Mouse (Mus musculus) kidney, embryonic 14.5 days (tissue): Measurements from ENCODE around the gene Aldh6a1. TPM values are rescaled to one million over a fixed set of nuclear protein-coding genes. Genes with fewer than 3 reads are reported as not detected.

Experiments
- ATAC-seq: fragments of 200-750 bp; cut with Nextera tagmentation; 2 replicates; pipeline ENCODE4 v1.8.0; 2017; ENCODE audit warnings: moderate number of reproducible peaks, mild to moderate bottlenecking, moderate TSS enrichment, moderate library complexity; ENCODE audit not compliant: low FRiP score, low TSS enrichment
- H3K27ac ChIP-seq: fragments of 300-500 bp; sonication (generic); 2 replicates; pipeline ENCODE4 v1.5.1; 2014; ENCODE audit warnings: low read depth, mild to moderate bottlenecking, low read length, moderate library complexity, mixed read lengths
- H3K27me3 ChIP-seq: fragments of 300-500 bp; sonication (generic); 2 replicates; pipeline ENCODE4 v1.6.1; 2014; ENCODE audit warnings: mild to moderate bottlenecking, low read length; ENCODE audit not compliant: control insufficient read depth, insufficient read depth
- H3K36me3 ChIP-seq: fragments of 300-500 bp; sonication (generic); 2 replicates; pipeline ENCODE4 v1.6.1; 2014; ENCODE audit warnings: low read length, mixed read lengths; ENCODE audit not compliant: control insufficient read depth, insufficient read depth
- H3K4me1 ChIP-seq: fragments of 300-500 bp; sonication (generic); 2 replicates; pipeline ENCODE4 v1.6.1; 2014; ENCODE audit warnings: low read length, mixed read lengths; ENCODE audit not compliant: control insufficient read depth, insufficient read depth
- H3K4me2 ChIP-seq: fragments of 300-500 bp; sonication (generic); replicated peaks from 2 replicates; pipeline ENCODE4 v1.6.1; 2014; ENCODE audit warnings: low read depth, mild to moderate bottlenecking, low read length
- H3K4me3 ChIP-seq: fragments of 300-500 bp; sonication (generic); 2 replicates; pipeline ENCODE4 v1.5.1; 2014; ENCODE audit warnings: mild to moderate bottlenecking, low read length
- H3K9ac ChIP-seq: fragments of 300-500 bp; sonication (generic); 2 replicates; pipeline ENCODE4 v1.6.1; 2014; ENCODE audit warnings: low read depth, mild to moderate bottlenecking, low read length, moderate library complexity
- H3K9me3 ChIP-seq: fragments of 300-500 bp; sonication (generic); 2 replicates; pipeline ENCODE4 v1.6.1; 2016; ENCODE audit warnings: low read length; ENCODE audit not compliant: control insufficient read depth
- WGBS: fragments of 180-500 bp; shearing (Covaris S2); extraction: QIAGEN DNeasy Blood & Tissue Kit; methylation state at CpG from one replicate; pipeline ENCODE4 v1.1.7; 2014; 5-methylcytosine and 5-hydroxymethylcytosine counted together
- polyA plus RNA-seq: library from polyadenylated mRNA; unstranded; fragments of >200 nt; fragmentation: Nextera tagmentation; extraction: Ambion mirVana; gene quantifications from 2 replicates; pipeline ENCODE4 v1.2.1, GENCODE M21; 2014

Aldh6a1 gene
- polyA plus RNA-seq, result 25.0 and 50.2 TPM in 2 replicates

- H3K4me2 ChIP-seq, result peak within 1 kb of the TSS; percentile 71
- H3K27me3 ChIP-seq, result no peaks in the 10 kb centered on the region
- H3K9ac ChIP-seq, result peak within 1 kb of the TSS; percentile 67
- H3K27ac ChIP-seq, result peak within 1 kb of the TSS; percentile 33
- WGBS, result under 1% methylated on average over 49 of the region's 49 CpGs
- H3K4me1 ChIP-seq, result 0 out of 2 replicates have a peak, but pooled peaks cover 3% of the 10 kb centered on the region
- peak within 1 kb of the TSS; percentile 65 for H3K4me3 ChIP-seq
- no peaks in the 10 kb centered on the region for H3K9me3 ChIP-seq
- peak; percentile 99 for ATAC-seq
- no peaks in the 10 kb centered on the region for H3K36me3 ChIP-seq
Measured at GRCm38 (mm10) chr12:84450718-84451646, at the start of gene Aldh6a1, which contains the start of gene Lin52. Aldh6a1 (minus strand) TSS chr12:84451004. Lin52 (plus strand) TSS chr12:84451422.

- Histone ChIP-seq H3K9me3 (no peaks in the 10 kb centered on the region), H3K27ac (no peak overlapping the region), H3K4me3 (no peak overlapping the region), H3K27me3 (no peaks in the 10 kb centered on the region), H3K4me1 (no peaks in the 10 kb centered on the region), H3K4me2 (no peak overlapping the region), H3K9ac (no peak overlapping the region), H3K36me3 (no peaks in the 10 kb centered on the region)
- WGBS, result 96% methylated on average over 1 of the region's 1 CpGs
- no peak for ATAC-seq
Measured at GRCm38 (mm10) chr12:84496795-84497194, 46.0 kb upstream of the Aldh6a1 start.

- H3K4me1 ChIP-seq, result peaks cover 8% of the 10 kb centered on the region; the same call in 1 of the 2 replicates
- no peaks in the 10 kb centered on the region for H3K9me3 ChIP-seq
- H3K4me2 ChIP-seq, result no peak overlapping the region
- H3K36me3 ChIP-seq, result no peaks in the 10 kb centered on the region
- no peak overlapping the region for H3K9ac ChIP-seq
- no peak overlapping the region for H3K4me3 ChIP-seq
- WGBS, result 10% methylated on average over 8 of the region's 8 CpGs
- H3K27me3 ChIP-seq, result no peaks in the 10 kb centered on the region
- H3K27ac ChIP-seq, result no peak overlapping the region
- peak; percentile 62; the same call in 1 of the 2 replicates for ATAC-seq
Measured at GRCm38 (mm10) chr12:84487324-84488056, 36.7 kb upstream of the Aldh6a1 start.

- no peaks in the 10 kb centered on the region for H3K9me3 ChIP-seq
- peaks cover 8% of the 10 kb centered on the region; the same call in 1 of the 2 replicates for H3K4me1 ChIP-seq
- no peaks in the 10 kb centered on the region for H3K36me3 ChIP-seq
- no peaks in the 10 kb centered on the region for H3K27me3 ChIP-seq
- no peak overlapping the region for H3K27ac ChIP-seq
- no peak overlapping the region for H3K4me3 ChIP-seq
- H3K9ac ChIP-seq, result no peak overlapping the region
- WGBS, result 32% methylated on average over 14 of the region's 14 CpGs
- ATAC-seq, result peak; percentile 76
- H3K4me2 ChIP-seq, result no peak overlapping the region
Measured at GRCm38 (mm10) chr12:84482778-84483585, 32.2 kb upstream of the Aldh6a1 start.

- Histone ChIP-seq H3K4me2 (no peak overlapping the region), H3K9ac (no peak overlapping the region), H3K4me1 (no peaks in the 10 kb centered on the region), H3K27me3 (no peaks in the 10 kb centered on the region), H3K9me3 (no peaks in the 10 kb centered on the region), H3K36me3 (no peaks in the 10 kb centered on the region), H3K27ac (no peak overlapping the region), H3K4me3 (no peak overlapping the region)
- ATAC-seq, result no peak
- WGBS, result 33% methylated on average over 2 of the region's 2 CpGs
Measured at GRCm38 (mm10) chr12:84481251-84481650, 30.4 kb upstream of the Aldh6a1 start.

- no peak overlapping the region for H3K9ac ChIP-seq
- 0 out of 2 replicates have a peak, but pooled peaks cover 2% of the 10 kb centered on the region for H3K36me3 ChIP-seq
- H3K4me1 ChIP-seq, result no peaks in the 10 kb centered on the region
- WGBS, result 74% methylated on average over 7 of the region's 7 CpGs
- ATAC-seq, result no peak
- no peak overlapping the region for H3K27ac ChIP-seq
- no peak overlapping the region for H3K4me2 ChIP-seq
- H3K4me3 ChIP-seq, result no peak overlapping the region
- H3K9me3 ChIP-seq, result no peaks in the 10 kb centered on the region
- no peaks in the 10 kb centered on the region for H3K27me3 ChIP-seq
Measured at GRCm38 (mm10) chr12:84478937-84479336, 28.1 kb upstream of the Aldh6a1 start.

GRCm38 (mm10) chr12:84468701-84469100 lies 17.9 kb upstream of the Aldh6a1 start:
- WGBS, result 0% methylated on average over 1 of the region's 1 CpGs

GRCm38 (mm10) chr12:84462856-84463255 lies 12.1 kb upstream of the Aldh6a1 start:
- H3K36me3 ChIP-seq, result peaks cover 54% of the 10 kb centered on the region

More at GRCm38 (mm10) chr12:84468701-84469100, 17.9 kb upstream of the Aldh6a1 start:
- no peaks in the 10 kb centered on the region for H3K9me3 ChIP-seq
- H3K27ac ChIP-seq, result no peak overlapping the region
- no peak overlapping the region for H3K4me2 ChIP-seq
- H3K4me1 ChIP-seq, result no peaks in the 10 kb centered on the region
- H3K9ac ChIP-seq, result no peak overlapping the region
- peaks cover 33% of the 10 kb centered on the region for H3K36me3 ChIP-seq
- no peaks in the 10 kb centered on the region for H3K27me3 ChIP-seq
- no peak for ATAC-seq
- H3K4me3 ChIP-seq, result no peak overlapping the region

More at GRCm38 (mm10) chr12:84462856-84463255, 12.1 kb upstream of the Aldh6a1 start:
- Histone ChIP-seq H3K9me3 (no peaks in the 10 kb centered on the region), H3K27ac (no peak overlapping the region), H3K4me2 (no peak overlapping the region), H3K4me1 (no peaks in the 10 kb centered on the region), H3K4me3 (no peak overlapping the region), H3K27me3 (no peaks in the 10 kb centered on the region), H3K9ac (no peak overlapping the region)
- WGBS, result 96% methylated on average over 3 of the region's 3 CpGs
- ATAC-seq, result no peak
